Mouse (Mus musculus) spleen, postnatal 4 days (tissue): Measurements from ENCODE around the gene Pdp2.
"Not testable (repeated sequence)": the region's sequence is repeated elsewhere in the genome, so short reads cannot be mapped to it uniquely, and the experiment has no call there.

Experiments used
- DNase-seq, 2 experiments: peaks; one replicate each; pipeline ENCODE4 v3.0.0; 2022; ENCODE audit warnings: low spot score in 2 of 2

Gene Pdp2

GRCm38 (mm10) chr8:104632486-104632885 lies 41.2 kb downstream of the Pdp2 start:
- peak; percentile 9 to 56 for DNase-seq

- DNase-seq: peak; percentile 8 to 55
Measured at GRCm38 (mm10) chr8:104633156-104633744, 42.0 kb downstream of the Pdp2 start.

- peak; percentile 11 to 50 for DNase-seq
Measured at GRCm38 (mm10) chr8:104635004-104635710, 43.9 kb downstream of the Pdp2 start.

- peak in 1 of 2 experiments; percentile 7 for DNase-seq
Measured at GRCm38 (mm10) chr8:104638010-104638409, 46.8 kb downstream of the Pdp2 start.

GRCm38 (mm10) chr8:104640241-104640640 lies 49.0 kb downstream of the Pdp2 start:
- peak; percentile 9 to 54 for DNase-seq

GRCm38 (mm10) chr8:104640831-104641370 lies 49.6 kb downstream of the Pdp2 start:
- DNase-seq: peak; percentile 11 to 58

- DNase-seq: peak; percentile 79 to 86
Measured at GRCm38 (mm10) chr8:104641426-104642323, 50.4 kb downstream of the Pdp2 start, which contains the start of gene Ciao2b. TSS of gene Ciao2b (minus strand) at chr8:104641965.

GRCm38 (mm10) chr8:104642324-104642654 lies 51.0 kb downstream of the Pdp2 start:
- DNase-seq: no peak

- DNase-seq: not testable (repeated sequence)
Measured at GRCm38 (mm10) chr8:104644187-104644586, 52.9 kb downstream of the Pdp2 start.
